Mouse (Mus musculus) gastrocnemius, adult 18-20 months (tissue): ENCODE data around the gene Lce1g. TPM values are rescaled to one million over a fixed set of nuclear protein-coding genes. Genes with fewer than 3 reads are reported as not detected.

ENCODE experiments used
- DNase-seq: peaks from one replicate; pipeline ENCODE4 v3.0.0; 2021; ENCODE audit warnings: low spot score
- long read RNA-seq, 2 experiments: library from polyadenylated mRNA; stranded (forward); transcript quantifications; one replicate each; pipeline ENCODE4 v2.0.0; 2021
- total RNA-seq, 2 experiments: library from RNA; stranded (reverse); gene quantifications; 2 replicates each; pipeline ENCODE4 v1.2.3; 2021

The Lce1g gene
- total RNA-seq = not detected
- long read RNA-seq, experiment 1 = 0 reads
- long read RNA-seq, experiment 2 = 0 reads

- no peak for DNase-seq
Observed at GRCm38 (mm10) chr3:92752238-92752637, at the start of gene Lce1g. Lce1g (minus strand) TSS chr3:92752338.

DNA sequence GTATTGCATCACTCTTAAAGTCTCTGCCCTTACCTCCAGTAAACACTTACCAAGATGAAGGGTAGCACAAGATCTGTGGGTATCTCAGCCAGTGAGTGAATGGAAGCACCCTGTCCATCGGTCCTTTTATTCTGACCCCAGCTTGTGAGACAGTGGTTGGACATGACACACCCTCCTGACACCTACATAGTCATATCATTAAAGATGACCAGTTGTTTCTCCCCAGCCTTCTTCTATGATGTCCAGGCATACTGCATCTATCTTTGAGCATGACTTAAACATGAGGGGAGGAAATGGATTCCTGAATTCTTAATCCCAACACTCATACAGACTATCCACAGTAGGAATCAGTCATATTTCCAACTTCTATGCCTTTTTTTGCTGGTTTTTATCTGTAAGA lies 38.3 kb upstream of the Lce1g start, which contains the start of gene Lce1j:
Lce1j (minus strand) TSS at position 101 of the 400 bp plus-strand sequence.
- no peak for DNase-seq

- no peak for DNase-seq
Observed at GRCm38 (mm10) chr3:92778799-92779198, 26.7 kb upstream of the Lce1g start, which contains the start of gene Lce1i. Lce1i (minus strand) TSS chr3:92778899.

- no peak for DNase-seq
Observed at GRCm38 (mm10) chr3:92771573-92771972, 19.4 kb upstream of the Lce1g start.

- DNase-seq = no peak
Observed at GRCm38 (mm10) chr3:92764965-92765364, 12.8 kb upstream of the Lce1g start, which contains the start of gene Lce1h. Lce1h (minus strand) TSS chr3:92765065.

DNA sequence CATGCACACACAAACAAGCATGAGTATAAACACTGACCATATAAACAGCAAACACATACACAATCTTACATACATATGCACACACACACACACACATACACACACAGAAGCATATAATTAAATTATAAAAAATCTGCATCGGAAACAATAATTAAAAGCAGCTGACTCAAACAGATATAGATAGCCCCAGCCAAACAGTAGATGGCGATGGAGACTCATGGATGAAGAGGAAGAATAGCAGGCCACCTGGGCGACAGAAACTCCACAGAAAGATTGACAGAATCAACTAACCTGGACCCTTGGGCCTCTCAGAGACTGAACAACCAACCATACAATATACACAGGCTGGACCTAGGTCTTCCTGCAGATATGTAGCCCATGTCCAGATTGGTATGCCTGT lies 1.1 kb upstream of the Lce1g start:
- DNase-seq = no peak

DNA sequence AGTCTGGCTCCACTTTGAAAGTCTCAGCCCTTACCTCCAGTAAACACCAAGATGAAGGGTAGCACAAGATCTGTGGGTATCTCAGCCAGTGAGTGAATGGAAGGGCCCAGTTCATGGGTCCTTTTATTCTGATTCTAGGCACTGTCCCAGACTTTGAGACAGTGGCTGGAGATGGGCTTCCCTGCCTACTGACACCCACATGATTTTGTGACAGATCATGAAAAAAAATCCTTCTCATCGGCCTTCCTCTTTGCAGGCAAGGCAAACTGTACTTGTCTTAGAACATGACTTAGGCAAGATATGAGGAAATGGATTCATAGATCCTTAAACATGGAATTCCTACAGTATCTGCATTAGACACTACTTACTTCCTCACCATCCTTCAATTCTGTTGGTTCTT lies 13.1 kb downstream of the Lce1g start, which contains the start of gene Gm38119:
Gm38119 (minus strand) TSS at position 101 of the 400 bp plus-strand sequence.
- DNase-seq = no peak

GRCm38 (mm10) chr3:92722631-92723030 lies 29.5 kb downstream of the Lce1g start:
- DNase-seq = no peak

DNA sequence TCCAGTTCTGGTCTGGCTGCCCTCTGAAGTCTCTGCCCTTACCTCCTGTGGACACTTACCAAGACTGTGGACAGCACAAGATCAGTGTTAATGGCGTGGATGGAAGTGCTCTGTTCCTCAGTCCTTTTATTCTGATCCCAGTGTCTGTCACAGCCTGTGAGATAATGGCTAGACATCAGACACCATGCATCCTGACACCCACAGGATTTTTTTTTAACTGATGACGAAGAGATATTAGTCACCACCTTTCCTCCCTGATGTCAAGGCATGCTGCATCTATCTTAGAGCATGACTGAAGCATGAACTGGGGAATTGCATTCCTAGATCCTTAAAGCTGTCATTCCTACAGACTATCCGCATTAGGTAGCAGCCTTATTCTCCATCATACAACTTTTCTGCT lies 31.9 kb downstream of the Lce1g start, which contains the start of gene Lce1f:
Lce1f (minus strand) TSS at position 101 of the 400 bp plus-strand sequence.
- no peak for DNase-seq

GRCm38 (mm10) chr3:92715122-92715521 lies 37.0 kb downstream of the Lce1g start:
- no peak for DNase-seq

DNA sequence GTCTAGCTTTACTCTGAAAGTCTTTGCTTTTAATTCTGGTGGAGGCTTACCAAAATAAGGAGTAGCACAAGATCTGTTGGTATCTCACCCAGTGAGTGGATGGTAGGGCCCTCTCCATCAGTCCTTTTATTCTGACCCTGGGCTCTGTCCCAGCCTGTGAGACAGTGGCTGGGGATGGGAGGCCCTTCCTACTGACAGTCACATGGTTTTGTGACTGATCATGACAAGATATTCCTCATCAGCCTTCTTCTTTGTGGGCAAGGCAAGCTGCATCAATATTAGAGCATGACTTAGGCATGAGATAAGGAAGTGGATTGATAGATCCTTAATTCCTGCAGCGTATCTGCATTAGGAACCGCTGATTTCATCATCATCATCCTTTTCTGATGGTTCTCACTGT lies 43.2 kb downstream of the Lce1g start, which contains the start of gene Lce1e:
Lce1e (minus strand) TSS at position 101 of the 400 bp plus-strand sequence.
- DNase-seq = no peak

Other genes with a start within 250 kb of the Lce1g start
- not detected for gene 2310046K23Rik, start 217.8 kb downstream of the Lce1g start, total RNA-seq
- gene Ivl, start 178.6 kb downstream of the Lce1g start, total RNA-seq = not detected
- gene Smcp, start 163.3 kb downstream of the Lce1g start, total RNA-seq = not detected
- gene 2210017I01Rik, start 144.8 kb downstream of the Lce1g start, total RNA-seq = not detected
- gene Lce6a, start 130.7 kb downstream of the Lce1g start, total RNA-seq = not detected
- not detected for gene Lce1a1, start 104.0 kb downstream of the Lce1g start, total RNA-seq
- gene Lce1b, start 95.4 kb downstream of the Lce1g start, total RNA-seq = not detected
- gene Lce1a2, start 82.0 kb downstream of the Lce1g start, total RNA-seq = not detected
- not detected for gene Lce1c, start 73.1 kb downstream of the Lce1g start, total RNA-seq
- not detected for gene Lce1d, start 65.1 kb downstream of the Lce1g start, total RNA-seq
- not detected for gene Lce1e, start 43.3 kb downstream of the Lce1g start, total RNA-seq
- gene Lce1f, start 32.0 kb downstream of the Lce1g start, total RNA-seq = not detected
- gene Gm38119, start 13.2 kb downstream of the Lce1g start, total RNA-seq = not detected
- gene Lce1h, start 12.7 kb upstream of the Lce1g start, total RNA-seq = not detected
- not detected for gene Lce1i, start 26.6 kb upstream of the Lce1g start, total RNA-seq
- gene Lce1j, start 38.2 kb upstream of the Lce1g start, total RNA-seq = not detected
- gene Lce1k, start 55.6 kb upstream of the Lce1g start, total RNA-seq = not detected
- gene Kprp, start 74.9 kb upstream of the Lce1g start, total RNA-seq = not detected
- gene Lce1l, start 98.9 kb upstream of the Lce1g start, total RNA-seq = not detected
- gene 2310050C09Rik, start 117.9 kb upstream of the Lce1g start, total RNA-seq = not detected
- not detected for gene Lce3a, start 173.9 kb upstream of the Lce1g start, total RNA-seq
- not detected for gene Lce3b, start 180.6 kb upstream of the Lce1g start, total RNA-seq
- not detected for gene Lce3c, start 192.1 kb upstream of the Lce1g start, total RNA-seq
- gene Lce3d, start 205.1 kb upstream of the Lce1g start, total RNA-seq = not detected
- gene Lce3e, start 214.7 kb upstream of the Lce1g start, total RNA-seq = not detected
- not detected for gene Lce3f, start 239.9 kb upstream of the Lce1g start, total RNA-seq